Mouse (Mus musculus) limb, embryonic 11.5 days (tissue): ENCODE results near the gene Timm9. TPM values are rescaled to one million over a fixed set of nuclear protein-coding genes. Genes with fewer than 3 reads are reported as not detected.
"Not testable (repeated sequence)": the region's sequence is repeated elsewhere in the genome, so short reads cannot be mapped to it uniquely, and the experiment has no call there.

Experiments
- ATAC-seq: fragments of 200-750 bp; cut with Nextera tagmentation; 2 replicates; pipeline ENCODE4 v1.8.0; 2017; ENCODE audit warnings: low read depth; ENCODE audit not compliant: insufficient number of reproducible peaks, low FRiP score, low TSS enrichment
- DNase-seq: peaks from one replicate; pipeline ENCODE4 v3.0.0-alpha.2; 2015; ENCODE audit warnings: low spot score
- H3K27ac ChIP-seq: fragments of 300-500 bp; sonication (generic); replicated peaks from 2 replicates; pipeline ENCODE4 v1.5.1; 2014; ENCODE audit warnings: low read depth, mild to moderate bottlenecking, low read length
- H3K27me3 ChIP-seq: fragments of 300-500 bp; sonication (generic); 2 replicates; pipeline ENCODE4 v1.6.1; 2014; ENCODE audit warnings: mild to moderate bottlenecking, low read length, mixed read lengths; ENCODE audit not compliant: control insufficient read depth, insufficient read depth
- H3K36me3 ChIP-seq: fragments of 300-500 bp; sonication (generic); 2 replicates; pipeline ENCODE4 v1.6.1; 2014; ENCODE audit warnings: mild to moderate bottlenecking, low read length, moderate library complexity, mixed read lengths; ENCODE audit not compliant: control insufficient read depth, insufficient read depth
- H3K4me1 ChIP-seq: fragments of 300-500 bp; sonication (generic); 2 replicates; pipeline ENCODE4 v1.6.1; 2014; ENCODE audit warnings: low read length, mixed read lengths; ENCODE audit not compliant: control insufficient read depth, insufficient read depth
- H3K4me2 ChIP-seq: fragments of 300-500 bp; sonication (generic); 2 replicates; pipeline ENCODE4 v1.6.1; 2014; ENCODE audit warnings: low read depth, mild to moderate bottlenecking, moderate library complexity; ENCODE audit not compliant: severe bottlenecking
- H3K4me3 ChIP-seq: fragments of 300-500 bp; sonication (generic); 2 replicates; pipeline ENCODE4 v1.5.1; 2014; ENCODE audit warnings: low read depth, low read length
- H3K9ac ChIP-seq: fragments of 300-500 bp; sonication (generic); 2 replicates; pipeline ENCODE4 v1.6.1; 2014; ENCODE audit warnings: mild to moderate bottlenecking, low read length
- H3K9me3 ChIP-seq: fragments of 300-500 bp; sonication (generic); 2 replicates; pipeline ENCODE4 v1.6.1; 2016; ENCODE audit warnings: low read length; ENCODE audit not compliant: control insufficient read depth
- WGBS: fragments of 180-500 bp; shearing (Covaris S2); extraction: QIAGEN DNeasy Blood & Tissue Kit; methylation state at CpG from one replicate; pipeline ENCODE4 v1.1.7; 2014; 5-methylcytosine and 5-hydroxymethylcytosine counted together
- polyA plus RNA-seq: library from polyadenylated mRNA; unstranded; fragments of >200 nt; fragmentation: Nextera tagmentation; extraction: Ambion mirVana; gene quantifications from 2 replicates; pipeline ENCODE4 v1.2.1, GENCODE M21; 2014

The Timm9 gene
- polyA plus RNA-seq, 1 experiment from 2014 or later, result 72.7 TPM

- H3K4me3 ChIP-seq, result no peak overlapping the region
- no peaks in the 10 kb centered on the region for H3K27me3 ChIP-seq
- H3K9ac ChIP-seq, result no peak overlapping the region
- ATAC-seq (no peak), DNase-seq (no peak)
- peaks cover 12% of the 10 kb centered on the region; the same call in 1 of the 2 replicates for H3K36me3 ChIP-seq
- WGBS, result 91% methylated on average over 10 of the region's 10 CpGs
- H3K9me3 ChIP-seq, result no peaks in the 10 kb centered on the region
- no peak overlapping the region for H3K27ac ChIP-seq
- H3K4me2 ChIP-seq, result no peak overlapping the region
- H3K4me1 ChIP-seq, result no peaks in the 10 kb centered on the region
These were observed 13.8 kb downstream of the Timm9 start for GRCm38 (mm10) chr12:71122731-71123130.

GRCm38 (mm10) chr12:71116411-71116810 is 20.1 kb downstream of the Timm9 start:
- DNase-seq (no peak), ATAC-seq (no peak)
- no peak overlapping the region for H3K27ac ChIP-seq
- H3K27me3 ChIP-seq, result no peaks in the 10 kb centered on the region
- no peaks in the 10 kb centered on the region for H3K36me3 ChIP-seq
- 83% methylated on average over 5 of the region's 5 CpGs for WGBS
- H3K4me1 ChIP-seq, result no peaks in the 10 kb centered on the region
- H3K9me3 ChIP-seq, result no peaks in the 10 kb centered on the region
- no peak overlapping the region for H3K4me2 ChIP-seq
- H3K9ac ChIP-seq, result no peak overlapping the region
- H3K4me3 ChIP-seq, result no peak overlapping the region

GRCm38 (mm10) chr12:71113675-71114288 is 22.7 kb downstream of the Timm9 start:
- no peaks in the 10 kb centered on the region for H3K4me1 ChIP-seq
- no peaks in the 10 kb centered on the region for H3K27me3 ChIP-seq
- H3K9me3 ChIP-seq, result no peaks in the 10 kb centered on the region
- 34% methylated on average over 12 of the region's 12 CpGs for WGBS
- no peak overlapping the region for H3K27ac ChIP-seq
- DNase-seq (peak; percentile 44), ATAC-seq (no peak)
- no peak overlapping the region for H3K4me3 ChIP-seq
- H3K4me2 ChIP-seq, result no peak overlapping the region
- no peaks in the 10 kb centered on the region for H3K36me3 ChIP-seq
- no peak overlapping the region for H3K9ac ChIP-seq

- Histone ChIP-seq H3K27me3 (no peaks in the 10 kb centered on the region), H3K9me3 (no peaks in the 10 kb centered on the region), H3K4me2 (no peak overlapping the region), H3K4me1 (no peaks in the 10 kb centered on the region), H3K9ac (no peak overlapping the region), H3K36me3 (no peaks in the 10 kb centered on the region), H3K4me3 (no peak overlapping the region), H3K27ac (no peak overlapping the region)
- no peak for DNase-seq
- ATAC-seq, result no peak
- 87% methylated on average over 10 of the region's 10 CpGs for WGBS
These were observed 23.4 kb downstream of the Timm9 start for GRCm38 (mm10) chr12:71113074-71113473.

GRCm38 (mm10) chr12:71111331-71111730 is 25.2 kb downstream of the Timm9 start, which contains the start of gene Tomm20l:
Gene Tomm20l (plus strand): TSS chr12:71111428.
- DNase-seq (peak; percentile 67), ATAC-seq (no peak)
- H3K4me2 ChIP-seq, result peak within 1 kb of the TSS; percentile 44
- peak within 1 kb of the TSS; percentile 14; the same call in 1 of the 2 replicates for H3K4me3 ChIP-seq
- no peaks in the 10 kb centered on the region for H3K27me3 ChIP-seq
- H3K36me3 ChIP-seq, result no peaks in the 10 kb centered on the region
- H3K27ac ChIP-seq, result no peak within 1 kb of the TSS
- 9% methylated on average over 32 of the region's 33 CpGs for WGBS
- H3K9me3 ChIP-seq, result no peaks in the 10 kb centered on the region
- no peak within 1 kb of the TSS for H3K9ac ChIP-seq
- no peaks in the 10 kb centered on the region for H3K4me1 ChIP-seq

- 83% methylated on average over 6 of the region's 6 CpGs for WGBS
- Histone ChIP-seq H3K4me3 (no peak overlapping the region), H3K9me3 (no peaks in the 10 kb centered on the region), H3K27me3 (no peaks in the 10 kb centered on the region), H3K4me2 (no peak overlapping the region), H3K36me3 (no peaks in the 10 kb centered on the region), H3K9ac (no peak overlapping the region), H3K4me1 (no peaks in the 10 kb centered on the region), H3K27ac (no peak overlapping the region)
- ATAC-seq (no peak), DNase-seq (no peak)
These were observed 29.2 kb downstream of the Timm9 start for GRCm38 (mm10) chr12:71107216-71107771.

GRCm38 (mm10) chr12:71104275-71104674 is 32.2 kb downstream of the Timm9 start:
- H3K27ac ChIP-seq, H3K4me3 ChIP-seq, H3K4me1 ChIP-seq, H3K4me2 ChIP-seq, H3K27me3 ChIP-seq, H3K36me3 ChIP-seq, DNase-seq, H3K9ac ChIP-seq, ATAC-seq, H3K9me3 ChIP-seq: not testable (repeated sequence)
- WGBS, result 94% methylated on average over 4 of the region's 4 CpGs

- Histone ChIP-seq H3K4me1 (no peaks in the 10 kb centered on the region), H3K9ac (no peak overlapping the region), H3K9me3 (no peaks in the 10 kb centered on the region), H3K4me3 (no peak overlapping the region), H3K4me2 (no peak overlapping the region), H3K36me3 (no peaks in the 10 kb centered on the region), H3K27me3 (no peaks in the 10 kb centered on the region), H3K27ac (no peak overlapping the region)
- WGBS, result 94% methylated on average over 8 of the region's 8 CpGs
- ATAC-seq (no peak), DNase-seq (no peak)
These were observed 50.2 kb downstream of the Timm9 start for GRCm38 (mm10) chr12:71086331-71086730.
